Mouse (Mus musculus) neural tube, embryonic 13.5 days (tissue): ENCODE data around the gene Ccdc97. TPM values are rescaled to one million over a fixed set of nuclear protein-coding genes. Genes with fewer than 3 reads are reported as not detected.

Experiments used
- ATAC-seq: fragments of 200-750 bp; cut with Nextera tagmentation; 2 replicates; pipeline ENCODE4 v1.8.0; 2017; ENCODE audit warnings: low read depth, mild to moderate bottlenecking, moderate TSS enrichment, moderate library complexity
- H3K27ac ChIP-seq: fragments of 300-500 bp; sonication (generic); replicated peaks from 2 replicates; pipeline ENCODE4 v1.5.1; 2015; ENCODE audit warnings: moderate library complexity, mild to moderate bottlenecking, inconsistent platforms
- H3K27me3 ChIP-seq: fragments of 300-500 bp; sonication (generic); 2 replicates; pipeline ENCODE4 v1.6.1; 2015; ENCODE audit warnings: mild to moderate bottlenecking, inconsistent platforms
- H3K36me3 ChIP-seq: fragments of 300-500 bp; sonication (generic); 2 replicates; pipeline ENCODE4 v1.6.1; 2015; ENCODE audit warnings: mild to moderate bottlenecking, inconsistent platforms
- H3K4me1 ChIP-seq: fragments of 300-500 bp; sonication (generic); replicated peaks from 2 replicates; pipeline ENCODE4 v1.6.1; 2015; ENCODE audit warnings: inconsistent platforms
- H3K4me2 ChIP-seq: fragments of 300-500 bp; sonication (generic); 2 replicates; pipeline ENCODE4 v1.6.1; 2015; ENCODE audit warnings: inconsistent platforms, mild to moderate bottlenecking, moderate library complexity
- H3K4me3 ChIP-seq: fragments of 300-500 bp; sonication (generic); 2 replicates; pipeline ENCODE4 v1.5.1; 2015; ENCODE audit warnings: mild to moderate bottlenecking, inconsistent platforms
- H3K9ac ChIP-seq: fragments of 300-500 bp; sonication (generic); 2 replicates; pipeline ENCODE4 v1.6.1; 2015; ENCODE audit warnings: moderate library complexity, mild to moderate bottlenecking, inconsistent platforms
- H3K9me3 ChIP-seq: fragments of 300-500 bp; sonication (generic); 2 replicates; pipeline ENCODE4 v1.6.1; 2016; ENCODE audit warnings: inconsistent platforms
- WGBS: fragments of 180-500 bp; shearing (Covaris S2); methylation state at CpG from one replicate; pipeline ENCODE4 v1.1.7; 2015; 5-methylcytosine and 5-hydroxymethylcytosine counted together
- polyA plus RNA-seq: library from polyadenylated mRNA; unstranded; fragments of >200 nt; fragmentation: Nextera tagmentation; extraction: Ambion mirVana; gene quantifications from 2 replicates; pipeline ENCODE4 v1.2.1, GENCODE M21; 2015

Ccdc97 gene
- polyA plus RNA-seq, 1 experiment from 2014 or later, result 33.0 TPM

- no peak overlapping the region for H3K27ac ChIP-seq
- peaks cover 22% of the 10 kb centered on the region for H3K4me1 ChIP-seq
- H3K4me3 ChIP-seq, result peak overlapping the region; percentile 77
- no peak for ATAC-seq
- H3K27me3 ChIP-seq, result no peaks in the 10 kb centered on the region
- 92% methylated on average over 3 of the region's 3 CpGs for WGBS
- H3K9me3 ChIP-seq, result no peaks in the 10 kb centered on the region
- H3K4me2 ChIP-seq, result peak overlapping the region; percentile 91
- peak overlapping the region; percentile 78 for H3K9ac ChIP-seq
- H3K36me3 ChIP-seq, result peaks cover 63% of the 10 kb centered on the region
These were observed 1.4 kb downstream of the Ccdc97 start for GRCm38 (mm10) chr7:25717478-25717877.

DNA sequence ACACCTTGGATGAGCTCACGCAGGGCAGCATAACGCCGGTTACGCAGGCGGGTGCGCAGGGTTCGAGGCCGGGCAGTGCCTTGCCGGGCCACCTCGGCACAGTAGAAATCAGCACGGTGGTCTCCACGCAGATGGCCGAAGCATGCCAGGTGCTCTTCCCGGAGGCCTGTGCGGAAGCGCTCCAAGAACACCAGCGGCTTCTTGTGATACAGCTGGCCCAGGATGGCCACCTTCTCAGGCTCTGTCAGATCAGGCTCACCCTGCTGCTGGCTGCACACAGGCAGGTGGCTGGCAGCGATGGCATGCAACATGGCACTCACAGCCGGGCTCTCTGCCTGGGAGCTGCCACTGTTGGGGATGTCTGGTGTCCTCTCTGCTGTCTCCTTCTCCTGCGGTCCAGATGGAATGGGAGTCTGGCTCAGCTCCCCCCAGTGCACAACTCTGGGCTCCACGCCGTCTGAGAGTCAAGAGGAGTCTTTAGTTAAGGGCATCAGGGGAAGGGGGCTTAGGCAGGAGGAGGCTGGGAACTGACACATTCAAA, 3.1 kb downstream of the Ccdc97 start:
- H3K4me1 ChIP-seq, result peaks cover 38% of the 10 kb centered on the region
- H3K4me3 ChIP-seq, result no peak overlapping the region
- H3K27me3 ChIP-seq, result no peaks in the 10 kb centered on the region
- H3K9ac ChIP-seq, result no peak overlapping the region
- H3K4me2 ChIP-seq, result no peak overlapping the region
- no peak overlapping the region for H3K27ac ChIP-seq
- H3K9me3 ChIP-seq, result no peaks in the 10 kb centered on the region
- WGBS, result 96% methylated on average over 22 of the region's 22 CpGs
- no peak for ATAC-seq
- peaks cover 54% of the 10 kb centered on the region for H3K36me3 ChIP-seq

DNA sequence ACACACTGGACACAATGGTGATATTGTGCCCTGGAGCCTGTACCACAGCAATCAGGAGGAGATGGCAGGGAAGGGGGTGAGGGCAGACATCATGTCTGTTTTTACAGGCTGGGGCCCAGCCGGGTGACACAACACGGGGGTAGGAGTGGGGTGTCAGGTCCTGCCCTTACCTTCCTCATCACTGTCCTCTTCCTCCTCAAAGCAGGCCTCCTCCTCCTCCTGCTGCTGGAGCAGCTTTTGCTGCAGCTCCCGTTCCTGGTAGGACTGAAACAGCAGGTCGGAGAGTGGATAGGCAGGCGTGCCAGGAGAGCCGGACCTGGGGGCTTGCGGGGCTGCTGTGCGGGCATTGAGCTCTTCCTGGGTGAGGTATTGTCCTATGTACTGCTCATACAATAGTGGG, 4.3 kb downstream of the Ccdc97 start:
- Histone ChIP-seq H3K36me3 (peaks cover 46% of the 10 kb centered on the region), H3K27ac (no peak overlapping the region), H3K9me3 (no peaks in the 10 kb centered on the region), H3K4me2 (no peak overlapping the region), H3K9ac (no peak overlapping the region), H3K4me3 (no peak overlapping the region), H3K27me3 (no peaks in the 10 kb centered on the region), H3K4me1 (peaks cover 50% of the 10 kb centered on the region)
- no peak for ATAC-seq
- WGBS, result 94% methylated on average over 8 of the region's 8 CpGs

GRCm38 (mm10) chr7:25712801-25713200, 6.1 kb downstream of the Ccdc97 start:
- Histone ChIP-seq H3K4me2 (no peak overlapping the region), H3K27ac (no peak overlapping the region), H3K36me3 (peaks cover 46% of the 10 kb centered on the region), H3K4me1 (peaks cover 40% of the 10 kb centered on the region), H3K9me3 (no peaks in the 10 kb centered on the region), H3K9ac (0 out of 2 replicates have a peak overlapping the region, but pooled peaks have one; percentile 55), H3K27me3 (no peaks in the 10 kb centered on the region), H3K4me3 (no peak overlapping the region)
- WGBS, result 94% methylated on average over 9 of the region's 9 CpGs
- no peak for ATAC-seq

GRCm38 (mm10) chr7:25711731-25712197, 7.1 kb downstream of the Ccdc97 start:
- ATAC-seq, result peak; percentile 3; the same call in 1 of the 2 replicates

DNA sequence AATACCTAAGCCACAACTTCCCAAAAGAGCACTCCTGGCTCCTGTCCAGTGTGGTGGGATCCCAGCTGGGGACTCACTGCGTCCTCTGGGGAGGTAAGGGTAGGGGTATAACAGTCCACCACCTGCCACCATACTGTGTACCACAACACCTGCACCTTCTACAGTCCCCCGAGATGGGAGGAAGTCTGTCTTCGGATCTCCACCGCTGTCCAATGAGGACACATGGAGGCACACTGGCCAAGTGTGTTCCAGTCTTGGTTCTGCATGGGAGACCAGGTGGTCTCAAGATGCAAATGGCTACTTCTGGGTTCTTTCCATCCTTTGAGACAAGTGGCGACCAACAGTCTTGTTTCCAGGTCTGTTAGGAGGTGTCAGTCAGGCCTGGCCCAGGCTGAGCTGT, 7.7 kb downstream of the Ccdc97 start:
- H3K27me3 ChIP-seq, result no peaks in the 10 kb centered on the region
- no peak overlapping the region for H3K4me2 ChIP-seq
- H3K4me3 ChIP-seq, result no peak overlapping the region
- WGBS, result 65% methylated on average over 5 of the region's 5 CpGs
- H3K4me1 ChIP-seq, result peaks cover 32% of the 10 kb centered on the region
- peaks cover 43% of the 10 kb centered on the region for H3K36me3 ChIP-seq
- H3K9me3 ChIP-seq, result no peaks in the 10 kb centered on the region
- H3K27ac ChIP-seq, result 0 out of 2 replicates have a peak overlapping the region, but pooled peaks have one; percentile 14
- ATAC-seq, result no peak
- H3K9ac ChIP-seq, result 0 out of 2 replicates have a peak overlapping the region, but pooled peaks have one; percentile 48

More at GRCm38 (mm10) chr7:25711731-25712197, 7.1 kb downstream of the Ccdc97 start:
- 32% methylated on average over 7 of the region's 7 CpGs for WGBS
- Histone ChIP-seq H3K9me3 (no peaks in the 10 kb centered on the region), H3K4me2 (no peak overlapping the region), H3K9ac (peak overlapping the region; percentile 55; the same call in 1 of the 2 replicates), H3K4me3 (no peak overlapping the region), H3K4me1 (peaks cover 32% of the 10 kb centered on the region), H3K36me3 (peaks cover 46% of the 10 kb centered on the region), H3K27me3 (no peaks in the 10 kb centered on the region), H3K27ac (peak overlapping the region; percentile 14; the same call in 1 of the 2 replicates)

DNA sequence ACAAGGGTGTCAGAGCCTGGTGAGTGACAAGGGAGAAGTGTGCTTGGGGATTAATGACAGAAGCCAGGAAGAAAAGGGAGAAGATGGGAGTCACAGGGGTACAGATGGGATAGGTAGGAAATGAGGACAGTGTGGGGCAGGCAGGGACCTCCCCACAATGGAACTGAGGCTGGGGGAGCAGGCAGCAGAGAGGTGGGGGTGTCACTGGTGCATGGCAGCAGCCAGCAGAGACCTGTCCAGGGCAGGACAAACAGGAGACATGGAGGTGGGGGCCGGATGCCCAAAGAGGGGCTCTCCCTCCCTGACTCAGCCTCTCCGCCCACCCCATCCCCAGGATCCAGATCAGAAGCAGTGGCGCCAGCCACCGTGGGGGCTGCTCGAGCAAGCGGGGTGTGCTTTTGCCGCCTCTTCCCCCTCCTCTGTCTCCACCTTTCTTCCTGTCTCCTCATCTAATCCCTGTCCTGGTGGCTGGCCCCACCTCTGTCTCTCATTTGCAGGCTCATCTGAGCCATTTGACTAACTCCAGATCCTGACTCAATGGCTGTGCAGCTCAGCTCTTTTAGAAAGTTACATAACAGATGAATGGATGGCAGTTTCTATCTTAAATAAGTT, 8.3 kb downstream of the Ccdc97 start:
- Histone ChIP-seq H3K4me1 (peaks cover 32% of the 10 kb centered on the region), H3K4me3 (no peak overlapping the region), H3K36me3 (peaks cover 37% of the 10 kb centered on the region), H3K9ac (peak overlapping the region; percentile 48), H3K9me3 (no peaks in the 10 kb centered on the region), H3K27me3 (no peaks in the 10 kb centered on the region; the same call in 1 of the 2 replicates), H3K27ac (no peak overlapping the region), H3K4me2 (peak overlapping the region; percentile 21; the same call in 1 of the 2 replicates)
- WGBS, result 5% methylated on average over 7 of the region's 7 CpGs
- ATAC-seq, result peak; percentile 46

- Histone ChIP-seq H3K4me1 (peaks cover 36% of the 10 kb centered on the region), H3K36me3 (peaks cover 30% of the 10 kb centered on the region), H3K9ac (peak overlapping the region; percentile 48), H3K27me3 (no peaks in the 10 kb centered on the region; the same call in 1 of the 2 replicates), H3K4me2 (no peak overlapping the region), H3K9me3 (no peaks in the 10 kb centered on the region), H3K27ac (no peak overlapping the region), H3K4me3 (no peak overlapping the region)
- peak; percentile 9; the same call in 1 of the 2 replicates for ATAC-seq
- 20% methylated on average over 12 of the region's 12 CpGs for WGBS
These were observed 8.9 kb downstream of the Ccdc97 start for GRCm38 (mm10) chr7:25709961-25710360.

GRCm38 (mm10) chr7:25707581-25708292, 11.2 kb downstream of the Ccdc97 start:
- no peak overlapping the region for H3K9ac ChIP-seq
- 59% methylated on average over 15 of the region's 15 CpGs for WGBS
- no peak for ATAC-seq
- peak overlapping the region; percentile 23; the same call in 1 of the 2 replicates for H3K27ac ChIP-seq
- no peak overlapping the region for H3K4me2 ChIP-seq
- peaks cover 49% of the 10 kb centered on the region for H3K4me1 ChIP-seq
- no peak overlapping the region for H3K4me3 ChIP-seq
- H3K27me3 ChIP-seq, result peaks cover 10% of the 10 kb centered on the region
- peaks cover 8% of the 10 kb centered on the region for H3K36me3 ChIP-seq
- no peaks in the 10 kb centered on the region for H3K9me3 ChIP-seq

- no peak overlapping the region for H3K4me3 ChIP-seq
- H3K36me3 ChIP-seq, result no peaks in the 10 kb centered on the region
- 0 out of 2 replicates have a peak overlapping the region, but pooled peaks have one; percentile 13 for H3K27ac ChIP-seq
- no peak overlapping the region for H3K9ac ChIP-seq
- 54% methylated on average over 7 of the region's 7 CpGs for WGBS
- H3K9me3 ChIP-seq, result no peaks in the 10 kb centered on the region
- H3K27me3 ChIP-seq, result peaks cover 10% of the 10 kb centered on the region
- H3K4me2 ChIP-seq, result no peak overlapping the region
- no peak for ATAC-seq
- peaks cover 40% of the 10 kb centered on the region for H3K4me1 ChIP-seq
These were observed 12.2 kb downstream of the Ccdc97 start for GRCm38 (mm10) chr7:25706578-25707170.

DNA sequence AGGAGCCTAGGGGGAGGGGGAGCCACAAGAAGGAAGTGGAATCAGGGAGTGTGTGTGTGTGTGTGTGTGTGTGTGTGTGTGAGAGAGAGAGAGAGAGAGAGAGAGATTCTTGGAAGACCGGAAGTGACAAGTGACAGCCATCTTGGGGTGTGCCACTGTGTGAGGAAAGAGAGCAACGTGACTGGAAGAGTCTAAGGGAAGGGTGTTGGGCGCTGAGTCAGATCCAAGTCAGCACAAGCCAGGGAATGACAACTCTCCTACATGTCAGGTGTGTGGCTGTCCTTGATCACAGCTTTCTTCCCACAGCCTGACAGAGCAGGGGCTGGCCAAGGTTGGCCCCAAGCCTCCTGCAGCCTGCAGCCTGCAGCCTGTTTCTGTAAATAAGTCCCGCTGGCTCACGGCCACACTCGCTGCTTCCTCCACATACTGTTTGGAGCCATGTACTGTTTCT, 13.1 kb downstream of the Ccdc97 start:
- whole genome bisulfite sequencing, result 69% methylated on average over 6 of the region's 6 CpGs
- H3K4me1 ChIP-seq, result peaks cover 31% of the 10 kb centered on the region
- no peaks in the 10 kb centered on the region for H3K36me3 ChIP-seq
- ATAC-seq, result no peak
- H3K27ac ChIP-seq, result no peak overlapping the region
- no peak overlapping the region for H3K9ac ChIP-seq
- H3K27me3 ChIP-seq, result peaks cover 10% of the 10 kb centered on the region
- no peak overlapping the region for H3K4me3 ChIP-seq
- H3K9me3 ChIP-seq, result no peaks in the 10 kb centered on the region
- no peak overlapping the region; the same call in 1 of the 2 replicates for H3K4me2 ChIP-seq
